Mouse (Mus musculus) central nervous system, embryonic 18 days (tissue): ENCODE measurements around the gene Nlrc5. TPM values are rescaled to one million over a fixed set of nuclear protein-coding genes. Genes with fewer than 3 reads are reported as not detected.

Experiments
- polyA plus RNA-seq: library from polyadenylated mRNA; depleted of rRNA; stranded (reverse); fragments of >200 nt; gene quantifications from 2 replicates; pipeline ENCODE4 v1.2.3, GENCODE M21; 2012; rRNA removed

The Nlrc5 gene
- polyA plus RNA-seq = 0.45 and 1.0 TPM in 2 replicates

GRCm38 (mm10) chr8:94433981-94434466 lies at the start of gene Nlrc5:
Gene Nlrc5, plus strand, starts transcription at chr8:94434356.

GRCm38 (mm10) chr8:94386214-94387026 lies 47.7 kb upstream of the Nlrc5 start, which contains the start of gene Herpud1:
Gene Herpud1, plus strand, starts transcription at chr8:94386438.

GRCm38 (mm10) chr8:94532873-94533671 lies 98.9 kb downstream of the Nlrc5 start, which contains the start of gene Cpne2:
Gene Cpne2, plus strand, starts transcription at chr8:94532990.

Other genes starting within 250 kb of the Nlrc5 start
- 42.7 and 46.6 TPM in 2 replicates for gene Nup93, start 219.8 kb upstream of the Nlrc5 start, polyA plus RNA-seq
- 0.17 and 0.37 TPM in 2 replicates for gene Slc12a3, start 105.2 kb upstream of the Nlrc5 start, polyA plus RNA-seq
- 61.6 and 63.6 TPM in 2 replicates for gene Herpud1, start 47.9 kb upstream of the Nlrc5 start, polyA plus RNA-seq
- 58.3 and 69.3 TPM in 2 replicates for gene Cpne2, start 98.6 kb downstream of the Nlrc5 start, polyA plus RNA-seq
- 26.4 and 27.6 TPM in 2 replicates for gene Rspry1, start 167.6 kb downstream of the Nlrc5 start, polyA plus RNA-seq
- gene Fam192a, start 167.6 kb downstream of the Nlrc5 start, polyA plus RNA-seq = 51.6 and 57.7 TPM in 2 replicates
- gene Arl2bp, start 232.2 kb downstream of the Nlrc5 start, polyA plus RNA-seq = 182 and 196 TPM in 2 replicates